Mouse (Mus musculus) embryonic fibroblast, embryonic 13.5 days (primary cell): ENCODE measurements around the gene Fbxo30.

Source experiments
- CTCF ChIP-seq: IDR thresholded peaks from 2 replicates; pipeline ENCODE4 v1.5.1; 2011; ENCODE audit warnings: mild to moderate bottlenecking, control low read depth, low read length, moderate library complexity, borderline replicate concordance; ENCODE audit not compliant: insufficient read depth
- POLR2A ChIP-seq: IDR thresholded peaks from 2 replicates; pipeline ENCODE4 v1.6.1; 2011; ENCODE audit warnings: low read depth, mild to moderate bottlenecking, control low read depth, low read length, moderate library complexity

DNA sequence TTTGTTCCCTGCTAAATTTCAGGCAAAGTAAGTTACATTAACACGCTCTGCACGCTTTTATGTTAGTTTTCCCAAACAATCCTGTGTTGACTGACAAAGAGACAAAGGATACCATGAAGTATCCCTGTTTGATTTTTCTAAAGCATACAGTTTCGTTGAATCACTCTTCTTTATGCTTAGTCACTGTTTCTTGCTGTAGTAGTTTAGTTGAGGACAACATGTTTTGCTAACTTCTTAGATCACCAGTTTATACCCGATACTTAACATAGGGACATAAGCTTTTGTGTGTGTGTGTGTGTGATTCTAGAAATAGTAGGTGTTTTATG, 1.1 kb downstream of the Fbxo30 start:
- TF ChIP-seq CTCF (no peak), POLR2A (no peak)
